Mouse (Mus musculus): ENCODE results near the gene Rab38.

- TF ChIP-seq CTCF (IDR thresholded peaks at IDR 0.05; ENCODE audit: borderline replicate concordance, insufficient read depth, low read depth, low read length) (no peak), POLR2A (IDR thresholded peaks at IDR 0.05; ENCODE audit: borderline replicate concordance, insufficient read depth, low read length) (no peak)
Observed at GRCm38 (mm10) chr7:88536127-88536531, 106.1 kb downstream of the Rab38 start.
